Mouse (Mus musculus) heart, embryonic 14.5 days (tissue): ENCODE measurements at regions not wholly inside any gene's neighbourhood (a gene's known extent, or its start where the extent isn't known, plus 50 kb on each side); places are given as distances from the start of the nearest gene placed in this dataset.

Experiments
- ATAC-seq: fragments of 200-750 bp; cut with Nextera tagmentation; 2 replicates; pipeline ENCODE4 v1.8.0; 2017; ENCODE audit warnings: low read depth, moderate TSS enrichment; ENCODE audit not compliant: insufficient number of reproducible peaks, insufficient read depth, low FRiP score
- H3K27ac ChIP-seq, 2 experiments: fragments of 200-500 bp in 1 of 2; fragments of 300-500 bp in 1 of 2; sonication (generic) in 1 of 2; replicated peaks in 1 of 2; 2 replicates each; pipeline ENCODE4 v1.5.1; 2012 to 2014; ENCODE audit warnings: low read depth in 2 of 2, low read length in 2 of 2, control low read depth in 1 of 2, mild to moderate bottlenecking in 1 of 2, mixed read lengths in 1 of 2; ENCODE audit not compliant: control insufficient read depth in 1 of 2, insufficient read depth in 1 of 2
- H3K27me3 ChIP-seq: fragments of 300-500 bp; sonication (generic); 2 replicates; pipeline ENCODE4 v1.6.1; 2014; ENCODE audit warnings: mild to moderate bottlenecking, low read length, control low read depth; ENCODE audit not compliant: control insufficient read depth, insufficient read depth
- H3K36me3 ChIP-seq: fragments of 300-500 bp; sonication (generic); 2 replicates; pipeline ENCODE4 v1.6.1; 2014; ENCODE audit warnings: mild to moderate bottlenecking, control low read depth, low read length, mixed read lengths; ENCODE audit not compliant: control insufficient read depth, insufficient read depth
- H3K4me1 ChIP-seq, 2 experiments: fragments of 200-500 bp in 1 of 2; fragments of 300-500 bp in 1 of 2; sonication (generic) in 1 of 2; 2 replicates each; pipeline ENCODE4 v1.6.1; 2012 to 2014; ENCODE audit warnings: low read length in 2 of 2, control low read depth in 1 of 2, mixed read lengths in 1 of 2; ENCODE audit not compliant: control insufficient read depth in 2 of 2, insufficient read depth in 2 of 2
- H3K4me2 ChIP-seq: fragments of 300-500 bp; sonication (generic); 2 replicates; pipeline ENCODE4 v1.6.1; 2014; ENCODE audit warnings: mild to moderate bottlenecking, low read length
- H3K4me3 ChIP-seq, 2 experiments: fragments of 200-500 bp in 1 of 2; fragments of 300-500 bp in 1 of 2; sonication (generic) in 1 of 2; 2 replicates each; pipeline ENCODE4 v1.5.1; 2012 to 2014; ENCODE audit warnings: low read length in 2 of 2, mild to moderate bottlenecking in 2 of 2, control low read depth in 1 of 2, low read depth in 1 of 2, moderate library complexity in 1 of 2; ENCODE audit not compliant: control insufficient read depth in 1 of 2, insufficient read depth in 1 of 2
- H3K9ac ChIP-seq: fragments of 300-500 bp; sonication (generic); 2 replicates; pipeline ENCODE4 v1.6.1; 2014; ENCODE audit warnings: mild to moderate bottlenecking, low read length
- H3K9me3 ChIP-seq: fragments of 300-500 bp; sonication (generic); 2 replicates; pipeline ENCODE4 v1.6.1; 2016; ENCODE audit warnings: low read length, control low read depth; ENCODE audit not compliant: control insufficient read depth
- WGBS: fragments of 180-500 bp; shearing (Covaris S2); extraction: QIAGEN DNeasy Blood & Tissue Kit; methylation state at CpG from one replicate; pipeline ENCODE4 v1.1.7; 2014; 5-methylcytosine and 5-hydroxymethylcytosine counted together

- H3K27me3 ChIP-seq = no peaks in the 10 kb centered on the region
- H3K27ac ChIP-seq = no peak overlapping the region
- peaks cover 0 to 3% of the 10 kb centered on the region in 2 experiments; a peak in 2 of 4 replicates for H3K4me1 ChIP-seq
- H3K9me3 ChIP-seq = peaks cover 3% of the 10 kb centered on the region; the same call in 1 of the 2 replicates
- no peaks in the 10 kb centered on the region for H3K36me3 ChIP-seq
- no peak for ATAC-seq
- H3K4me3 ChIP-seq = no peak overlapping the region
- no peak overlapping the region for H3K4me2 ChIP-seq
- 91% methylated on average over 6 of the region's 6 CpGs for WGBS
- H3K9ac ChIP-seq = no peak overlapping the region
These were observed 99.0 kb downstream of the Tmem30b start for GRCm38 (mm10) chr12:73447172-73447571.

GRCm38 (mm10) chr12:73446148-73446547, 100.0 kb downstream of the Tmem30b start:
- Histone ChIP-seq H3K27ac (no peak overlapping the region), H3K4me1 (peaks cover 0 to 3% of the 10 kb centered on the region in 2 experiments; a peak in 2 of 4 replicates), H3K9ac (no peak overlapping the region), H3K27me3 (no peaks in the 10 kb centered on the region), H3K9me3 (peaks cover 3% of the 10 kb centered on the region; the same call in 1 of the 2 replicates), H3K36me3 (no peaks in the 10 kb centered on the region), H3K4me3 (no peak overlapping the region), H3K4me2 (no peak overlapping the region)
- ATAC-seq = no peak
- 73% methylated on average over 7 of the region's 7 CpGs for WGBS

- H3K36me3 ChIP-seq = no peaks in the 10 kb centered on the region
- 93% methylated on average over 10 of the region's 10 CpGs for WGBS
- no peak overlapping the region for H3K27ac ChIP-seq
- H3K9me3 ChIP-seq = peaks cover 3% of the 10 kb centered on the region; the same call in 1 of the 2 replicates
- no peak for ATAC-seq
- H3K4me3 ChIP-seq = no peak overlapping the region
- H3K9ac ChIP-seq = no peak overlapping the region
- H3K4me2 ChIP-seq = no peak overlapping the region
- H3K27me3 ChIP-seq = no peaks in the 10 kb centered on the region
- H3K4me1 ChIP-seq = no peaks in the 10 kb centered on the region; a peak in 1 of 4 replicates
These were observed 100.6 kb downstream of the Tmem30b start for GRCm38 (mm10) chr12:73445562-73445961.

- ATAC-seq = no peak
- Histone ChIP-seq H3K9ac (no peak overlapping the region), H3K4me1 (no peaks in the 10 kb centered on the region; a peak in 1 of 4 replicates), H3K27ac (no peak overlapping the region), H3K36me3 (no peaks in the 10 kb centered on the region), H3K27me3 (no peaks in the 10 kb centered on the region), H3K4me3 (no peak overlapping the region), H3K9me3 (peaks cover 3% of the 10 kb centered on the region; the same call in 1 of the 2 replicates), H3K4me2 (no peak overlapping the region)
- WGBS = 48% methylated on average over 10 of the region's 10 CpGs
These were observed 101.1 kb downstream of the Tmem30b start for GRCm38 (mm10) chr12:73445128-73445527.

DNA sequence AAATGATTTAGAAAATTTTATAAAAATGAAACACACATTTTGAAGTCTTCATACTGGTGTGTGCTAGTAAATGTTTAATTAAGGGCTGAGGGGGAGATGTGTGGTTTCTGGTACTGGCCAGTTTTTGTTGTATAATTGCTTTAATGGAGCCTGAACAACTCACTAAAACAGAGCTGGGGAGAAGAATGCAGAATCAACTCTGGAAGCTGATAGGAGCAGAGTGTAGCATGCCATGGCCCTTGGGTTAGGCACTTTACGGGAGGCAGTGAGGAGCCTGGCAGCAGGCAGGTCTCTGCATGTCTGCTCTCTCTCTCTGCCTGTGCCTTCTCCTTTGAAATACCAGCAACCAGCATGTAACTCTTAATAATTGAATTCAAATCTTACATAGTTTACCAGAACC, 104.9 kb downstream of the Tmem30b start:
- Histone ChIP-seq H3K4me3 (no peak overlapping the region), H3K9ac (no peak overlapping the region), H3K4me2 (no peak overlapping the region), H3K9me3 (no peaks in the 10 kb centered on the region), H3K27me3 (no peaks in the 10 kb centered on the region), H3K36me3 (no peaks in the 10 kb centered on the region), H3K4me1 (no peaks in the 10 kb centered on the region), H3K27ac (no peak overlapping the region)
- ATAC-seq = no peak
- 37% methylated on average over 1 of the region's 1 CpGs for WGBS

DNA sequence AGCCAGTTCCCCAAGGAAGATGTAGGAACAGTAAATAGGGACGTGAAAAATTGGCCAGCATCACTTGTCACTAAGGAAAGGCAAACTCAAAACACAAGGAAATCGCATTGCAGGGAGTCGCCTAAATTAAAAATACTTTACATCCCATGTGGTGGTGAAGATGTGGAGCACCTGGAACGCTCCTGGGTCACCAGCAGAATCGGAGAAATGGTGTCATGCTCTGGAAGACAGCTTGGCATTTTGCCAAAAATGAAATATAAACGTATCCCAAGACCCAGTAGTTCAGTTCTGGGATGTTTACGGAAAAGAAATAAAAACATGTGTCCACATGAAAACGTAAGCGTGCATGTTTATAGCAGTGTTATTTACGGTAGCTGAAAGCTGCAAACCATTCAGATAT, 111.5 kb downstream of the Tmem30b start:
- H3K4me3 ChIP-seq = no peak overlapping the region
- H3K36me3 ChIP-seq = no peaks in the 10 kb centered on the region
- no peaks in the 10 kb centered on the region for H3K27me3 ChIP-seq
- H3K4me1 ChIP-seq = no peaks in the 10 kb centered on the region
- no peak overlapping the region for H3K27ac ChIP-seq
- H3K9me3 ChIP-seq = no peaks in the 10 kb centered on the region
- no peak overlapping the region for H3K4me2 ChIP-seq
- no peak overlapping the region for H3K9ac ChIP-seq
- no peak for ATAC-seq
- 75% methylated on average over 10 of the region's 10 CpGs for WGBS

DNA sequence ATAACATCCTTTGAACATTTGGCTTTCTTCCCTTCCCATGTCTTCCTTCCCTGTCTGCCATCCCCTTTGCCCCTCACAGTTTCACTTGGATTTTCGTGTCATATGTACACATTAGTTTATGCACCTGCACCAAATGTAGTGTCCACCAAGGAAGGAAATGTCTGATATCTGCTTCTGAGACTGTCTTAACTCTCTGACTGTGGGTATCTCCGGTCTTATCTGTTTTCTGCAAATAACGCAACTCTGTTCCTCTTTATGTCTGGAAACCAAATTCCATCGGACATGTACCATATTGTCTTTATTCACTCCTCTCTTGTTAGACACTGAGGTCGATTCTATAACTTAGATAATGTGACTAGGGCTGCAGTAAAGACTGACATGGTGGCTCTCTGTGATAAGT, 113.6 kb downstream of the Tmem30b start:
- H3K4me2 ChIP-seq = no peak overlapping the region
- H3K4me3 ChIP-seq = no peak overlapping the region
- no peak for ATAC-seq
- H3K27ac ChIP-seq = no peak overlapping the region
- H3K36me3 ChIP-seq = no peaks in the 10 kb centered on the region
- H3K9me3 ChIP-seq = no peaks in the 10 kb centered on the region
- 57% methylated on average over 5 of the region's 5 CpGs for whole genome bisulfite sequencing
- no peaks in the 10 kb centered on the region for H3K27me3 ChIP-seq
- no peak overlapping the region for H3K9ac ChIP-seq
- peaks cover 3 to 4% of the 10 kb centered on the region in 2 experiments; a peak in 3 of 4 replicates for H3K4me1 ChIP-seq

GRCm38 (mm10) chr12:73428171-73428570, 118.0 kb downstream of the Tmem30b start:
- Histone ChIP-seq H3K9me3 (no peaks in the 10 kb centered on the region), H3K4me2 (no peak overlapping the region), H3K9ac (no peak overlapping the region), H3K4me3 (no peak overlapping the region), H3K27me3 (no peaks in the 10 kb centered on the region), H3K4me1 (peaks cover 3 to 4% of the 10 kb centered on the region in 2 experiments; a peak in 3 of 4 replicates), H3K27ac (no peak overlapping the region), H3K36me3 (no peaks in the 10 kb centered on the region)
- no peak for ATAC-seq
- WGBS = 47% methylated on average over 12 of the region's 12 CpGs
